Mouse (Mus musculus) mouse trophoblast stem cell (cell line): ENCODE results near the gene Plpp2.

ENCODE experiments used
- in situ Hi-C, 2 experiments: fragments of 300-500 bp; cut with MseI, MboI; formaldehyde crosslinking; loops; 2 replicates in 1 of 2; 3 replicates in 1 of 2; pipeline ENCODE4 v1.15.1; 2025

The Plpp2 gene

GRCm38 (mm10) chr10:79550366-79550765 is 16.8 kb upstream of the Plpp2 start:
- in situ Hi-C loops: no loop called here

- in situ Hi-C loops: no loop called here
These were observed 15.6 kb upstream of the Plpp2 start for GRCm38 (mm10) chr10:79548971-79549723.

- in situ Hi-C loops: no loop called here
These were observed 14.9 kb upstream of the Plpp2 start for GRCm38 (mm10) chr10:79548546-79548945.

- in situ Hi-C loops: no loop called here
These were observed 13.6 kb upstream of the Plpp2 start for GRCm38 (mm10) chr10:79547148-79547675.

GRCm38 (mm10) chr10:79546483-79546882 is 12.9 kb upstream of the Plpp2 start:
- in situ Hi-C loops: no loop called here

- in situ Hi-C loops: no loop called here
These were observed 12.3 kb upstream of the Plpp2 start for GRCm38 (mm10) chr10:79545891-79546290.

- in situ Hi-C loops: no loop called here
These were observed 11.0 kb upstream of the Plpp2 start for GRCm38 (mm10) chr10:79544631-79545030.

GRCm38 (mm10) chr10:79543884-79544597 is 10.4 kb upstream of the Plpp2 start:
- in situ Hi-C loops: no loop called here

GRCm38 (mm10) chr10:79542171-79542570 is 8.6 kb upstream of the Plpp2 start:
- in situ Hi-C loops: no loop called here

- in situ Hi-C loops: no loop called here
These were observed 7.9 kb upstream of the Plpp2 start for GRCm38 (mm10) chr10:79541522-79541921.

- in situ Hi-C loops: no loop called here
These were observed 7.2 kb upstream of the Plpp2 start for GRCm38 (mm10) chr10:79540746-79541145.

GRCm38 (mm10) chr10:79539701-79540495 is 6.3 kb upstream of the Plpp2 start:
- in situ Hi-C loops: no loop called here

- in situ Hi-C loops: no loop called here
These were observed 5.3 kb upstream of the Plpp2 start for GRCm38 (mm10) chr10:79538873-79539272.

GRCm38 (mm10) chr10:79538323-79538722 is 4.7 kb upstream of the Plpp2 start:
- in situ Hi-C loops: no loop called here

- in situ Hi-C loops: no loop called here
These were observed 4.2 kb upstream of the Plpp2 start for GRCm38 (mm10) chr10:79537781-79538180.

- in situ Hi-C loops: no loop called here
These were observed 3.7 kb upstream of the Plpp2 start for GRCm38 (mm10) chr10:79537271-79537670.

- in situ Hi-C loops: no loop called here
These were observed 3.0 kb upstream of the Plpp2 start for GRCm38 (mm10) chr10:79536461-79537080.

GRCm38 (mm10) chr10:79535431-79535830 is 1.8 kb upstream of the Plpp2 start:
- in situ Hi-C loops: no loop called here

- in situ Hi-C loops: no loop called here
These were observed 830 bp upstream of the Plpp2 start for GRCm38 (mm10) chr10:79534426-79534825.

GRCm38 (mm10) chr10:79532678-79533077 is 918 bp downstream of the Plpp2 start:
- in situ Hi-C loops: no loop called here

- in situ Hi-C loops: no loop called here
These were observed 2.0 kb downstream of the Plpp2 start for GRCm38 (mm10) chr10:79531593-79531992.

- in situ Hi-C loops: no loop called here
These were observed 2.9 kb downstream of the Plpp2 start for GRCm38 (mm10) chr10:79530721-79531120.
